Mouse (Mus musculus): ENCODE data around the gene Tec. TPM values are rescaled to one million over a fixed set of nuclear protein-coding genes. Genes with fewer than 3 reads are reported as not detected.

Gene Tec
- polyA plus RNA-seq (2017; shearing (Covaris generic)): 10.2 TPM

DNA sequence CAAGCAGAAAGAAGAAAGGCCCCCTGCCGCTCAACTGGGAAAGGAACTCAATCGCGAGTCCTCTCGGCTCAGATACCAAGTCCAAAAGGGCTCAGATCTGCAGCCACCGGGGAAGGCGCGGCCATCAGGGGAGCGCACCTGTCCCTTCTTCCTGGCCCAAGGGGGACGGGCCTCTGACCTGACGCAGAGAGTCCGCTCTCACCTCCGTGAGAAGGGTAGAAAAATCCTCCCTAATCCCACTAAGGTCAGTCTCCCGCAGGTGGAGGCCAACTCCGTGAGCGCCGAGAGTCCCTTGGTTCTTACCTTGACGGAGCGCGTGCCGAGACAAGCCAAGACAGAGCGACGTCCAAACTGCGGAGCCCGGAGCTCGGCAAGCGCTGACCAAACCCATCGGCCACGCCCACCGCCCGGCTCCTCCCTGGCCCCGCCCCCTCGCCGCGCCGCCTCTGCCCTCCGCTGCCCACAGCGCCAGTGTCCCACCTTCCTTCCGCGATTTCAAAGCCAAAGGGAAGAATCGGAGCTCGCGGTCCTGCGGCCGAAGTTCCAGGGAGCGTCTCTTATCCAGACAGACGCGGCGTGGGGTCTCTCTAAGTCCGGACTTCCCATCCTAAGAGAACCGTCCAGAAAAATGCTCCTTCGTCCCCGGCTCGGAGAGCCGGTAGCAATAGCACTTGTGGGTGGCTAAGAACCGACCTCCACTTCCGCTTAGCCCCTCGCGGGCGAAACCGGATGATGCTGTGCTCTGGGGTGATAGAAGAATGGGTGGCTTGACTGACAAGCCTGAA lies at the start of gene Tec:
Gene Tec (minus strand): TSS at position 393 of the 785 bp plus-strand sequence.

DNA sequence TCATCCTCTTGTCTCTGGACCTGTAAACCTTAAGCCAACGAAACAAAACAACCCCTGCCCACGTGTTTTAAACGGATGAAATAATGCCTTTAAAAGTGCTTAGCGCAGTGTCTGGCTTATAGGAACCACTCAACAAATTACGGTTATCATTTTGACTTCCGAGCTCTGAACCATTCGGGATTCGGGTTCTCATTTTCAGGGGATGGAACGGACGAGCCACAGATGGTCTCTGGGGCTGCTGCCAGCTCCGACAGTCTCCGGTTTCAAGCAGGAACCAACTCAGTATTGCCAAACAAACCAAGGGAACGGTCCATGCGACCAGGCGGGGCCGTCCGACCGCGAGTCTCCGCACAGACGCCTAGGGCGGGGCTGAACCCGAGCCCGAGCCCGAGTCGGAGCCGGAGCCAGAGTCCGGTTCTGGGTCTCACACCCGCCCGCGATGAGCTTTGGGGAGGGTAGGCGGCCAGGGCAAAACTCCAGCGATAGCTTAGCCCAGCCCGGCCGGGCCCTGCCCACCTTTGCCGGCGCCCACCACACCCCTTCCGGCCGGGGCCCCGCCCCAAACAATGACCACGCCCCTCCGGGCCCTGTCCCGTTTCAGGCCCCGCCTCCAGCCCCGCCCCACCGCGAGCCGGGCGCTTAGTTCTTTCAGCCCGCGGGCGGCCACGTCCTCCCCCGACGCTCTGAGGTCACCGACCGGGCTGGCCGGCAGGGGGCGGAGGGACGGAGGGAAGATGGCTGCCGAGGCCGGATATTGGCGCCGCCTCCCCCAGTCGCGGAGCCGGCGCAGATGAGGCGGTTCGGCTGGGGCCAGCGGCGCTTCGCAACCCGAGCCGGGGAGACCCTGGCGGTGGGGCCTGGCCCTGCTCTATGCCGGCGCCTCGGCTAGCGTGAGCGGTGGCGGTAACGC lies 45.6 kb upstream of the Tec start, which contains the start of gene Slain2:
Gene Slain2 (plus strand): TSS at position 657 of the 910 bp plus-strand sequence.

DNA sequence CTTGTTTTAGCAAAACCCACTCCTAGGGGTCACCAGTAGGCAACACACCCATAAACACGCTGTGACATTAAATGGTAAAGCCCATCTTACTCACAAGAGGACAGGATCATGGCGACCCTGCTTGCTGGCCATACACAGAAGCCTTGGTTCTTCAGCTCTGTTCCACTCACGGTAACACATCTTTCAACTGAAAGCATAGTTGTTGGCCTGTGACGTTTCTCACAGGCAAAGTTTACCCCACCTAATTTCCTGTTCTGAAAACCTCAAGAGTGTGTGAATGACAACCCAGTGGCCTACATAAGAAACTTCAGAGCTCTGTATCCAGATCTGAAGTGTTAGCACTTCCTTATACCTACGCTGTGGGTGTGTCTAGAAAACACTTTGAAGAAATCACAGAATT lies 115.7 kb downstream of the Tec start, which contains the start of gene Txk:
Gene Txk (minus strand): TSS at position 193 of the 400 bp plus-strand sequence.

Other genes with a start within 250 kb of the Tec start
- 0.26 TPM for gene Cnga1, start 224.2 kb downstream of the Tec start, polyA plus RNA-seq (2017; shearing (Covaris generic))
- gene Nipal1, start 220.7 kb downstream of the Tec start, polyA plus RNA-seq (2017; shearing (Covaris generic)): 7.8 TPM
- 120 TPM for gene Txk, start 115.7 kb downstream of the Tec start, polyA plus RNA-seq (2017; shearing (Covaris generic))
- 85.0 TPM for gene Slain2, start 45.8 kb upstream of the Tec start, polyA plus RNA-seq (2017; shearing (Covaris generic))
- not detected for gene Gm10135, start 106.2 kb upstream of the Tec start, polyA plus RNA-seq (2017; shearing (Covaris generic))
- gene Slc10a4, start 138.4 kb upstream of the Tec start, polyA plus RNA-seq (2017; shearing (Covaris generic)): 0.27 TPM

Data from effector memory CD4-positive, alpha-beta T cell, adult 5 months (primary cell).